Mouse (Mus musculus) stomach, postnatal 0 days (tissue): ENCODE measurements around the gene Pithd1.

ENCODE experiments used
- CTCF ChIP-seq: IDR thresholded peaks from 2 replicates; pipeline ENCODE4 v1.5.1; 2016; ENCODE audit warnings: antibody characterized with exemption, low read depth, mild to moderate bottlenecking, moderate library complexity
- EP300 ChIP-seq: optimal IDR thresholded peaks from 2 replicates; pipeline ENCODE3; 2016; ENCODE audit warnings: antibody characterized with exemption

DNA sequence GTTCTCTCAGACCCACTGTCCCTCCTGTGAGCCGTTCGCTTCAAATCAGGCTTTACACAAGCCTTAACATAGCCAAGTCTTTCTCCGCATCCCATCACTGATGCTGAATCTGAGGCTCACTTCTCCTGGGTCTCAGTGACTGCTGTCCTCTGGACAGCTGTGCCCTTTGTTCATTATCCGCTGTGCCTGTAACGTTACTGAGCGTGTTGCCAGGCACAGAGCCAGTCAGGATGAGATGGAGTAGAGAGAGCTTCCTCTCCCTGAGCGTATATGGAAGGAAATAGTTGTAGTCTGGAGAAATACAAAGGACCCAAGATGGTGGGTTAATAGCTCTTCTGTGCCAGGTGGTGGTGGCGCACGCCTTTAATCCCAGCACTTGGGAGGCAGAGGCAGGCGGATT, 37.6 kb downstream of the Pithd1 start:
- no peak for TF ChIP-seq CTCF
- TF ChIP-seq EP300 = no peak
